Mouse (Mus musculus) embryonic facial prominence, embryonic 14.5 days (tissue): ENCODE results near the gene 4930432K21Rik. TPM values are rescaled to one million over a fixed set of nuclear protein-coding genes. Genes with fewer than 3 reads are reported as not detected.

Experiments
- ATAC-seq: fragments of 200-750 bp; cut with Nextera tagmentation; 2 replicates; pipeline ENCODE4 v1.8.0; 2017; ENCODE audit warnings: low read depth, moderate number of reproducible peaks, moderate TSS enrichment
- DNase-seq: peaks from one replicate; pipeline ENCODE4 v3.0.0-alpha.2; 2015; ENCODE audit warnings: low spot score
- H3K27ac ChIP-seq: fragments of 300-500 bp; sonication (generic); replicated peaks from 2 replicates; pipeline ENCODE4 v1.5.1; 2014; ENCODE audit warnings: low read depth, mild to moderate bottlenecking, low read length, moderate library complexity
- H3K27me3 ChIP-seq: fragments of 300-500 bp; sonication (generic); replicated peaks from 2 replicates; pipeline ENCODE4 v1.6.1; 2014; ENCODE audit warnings: low read length; ENCODE audit not compliant: control insufficient read depth, insufficient read depth
- H3K36me3 ChIP-seq: fragments of 300-500 bp; sonication (generic); 2 replicates; pipeline ENCODE4 v1.6.1; 2014; ENCODE audit warnings: low read length, mixed read lengths; ENCODE audit not compliant: control insufficient read depth, insufficient read depth
- H3K4me1 ChIP-seq: fragments of 300-500 bp; sonication (generic); 2 replicates; pipeline ENCODE4 v1.6.1; 2014; ENCODE audit warnings: antibody characterized with exemption, low read length; ENCODE audit not compliant: control insufficient read depth, insufficient read depth
- H3K4me2 ChIP-seq: fragments of 300-500 bp; sonication (generic); 2 replicates; pipeline ENCODE4 v1.6.1; 2014; ENCODE audit warnings: low read depth, mild to moderate bottlenecking, low read length, moderate library complexity, mixed read lengths
- H3K4me3 ChIP-seq: fragments of 300-500 bp; sonication (generic); 2 replicates; pipeline ENCODE4 v1.5.1; 2014; ENCODE audit warnings: low read depth, mild to moderate bottlenecking, low read length
- H3K9ac ChIP-seq: fragments of 300-500 bp; sonication (generic); 2 replicates; pipeline ENCODE4 v1.6.1; 2014; ENCODE audit warnings: low read depth, mild to moderate bottlenecking, low read length, moderate library complexity, mixed read lengths
- H3K9me3 ChIP-seq: fragments of 300-500 bp; sonication (generic); 2 replicates; pipeline ENCODE4 v1.6.1; 2016; ENCODE audit warnings: low read length; ENCODE audit not compliant: control insufficient read depth
- WGBS: fragments of 180-500 bp; shearing (Covaris S2); extraction: QIAGEN DNeasy Blood & Tissue Kit; methylation state at CpG from one replicate; pipeline ENCODE4 v1.1.7; 2014; 5-methylcytosine and 5-hydroxymethylcytosine counted together
- polyA plus RNA-seq: library from polyadenylated mRNA; unstranded; fragments of >200 nt; fragmentation: Nextera tagmentation; extraction: Ambion mirVana; gene quantifications from 2 replicates; pipeline ENCODE4 v1.2.1, GENCODE M21; 2014

The 4930432K21Rik gene
- polyA plus RNA-seq, 1 experiment from 2014 or later = 0.77 TPM

DNA sequence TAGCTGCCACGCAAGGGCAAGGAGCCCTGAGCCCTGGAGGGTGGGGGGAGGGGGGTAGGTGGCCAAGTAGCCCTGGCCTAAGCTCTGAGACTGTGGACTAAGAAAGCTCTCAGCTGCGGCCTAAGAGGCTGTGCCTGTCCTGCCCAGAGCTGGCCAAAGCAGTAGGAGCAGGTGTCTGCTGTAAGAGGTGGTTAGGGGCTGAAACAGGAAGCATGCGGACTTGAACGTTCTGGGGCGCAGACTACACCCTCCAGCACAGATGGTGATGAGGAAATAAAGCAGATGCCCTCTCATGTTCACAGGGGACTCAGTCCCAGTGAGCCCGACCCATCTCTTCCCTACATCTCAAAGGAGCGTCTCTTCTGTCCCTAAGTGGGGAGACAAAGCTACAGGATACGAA is 15.6 kb upstream of the 4930432K21Rik start:
- no peaks in the 10 kb centered on the region; the same call in 1 of the 2 replicates for H3K27me3 ChIP-seq
- no peaks in the 10 kb centered on the region for H3K4me1 ChIP-seq
- no peak overlapping the region for H3K27ac ChIP-seq
- no peak overlapping the region for H3K9ac ChIP-seq
- no peak overlapping the region for H3K4me2 ChIP-seq
- 87% methylated on average over 8 of the region's 8 CpGs for WGBS
- no peaks in the 10 kb centered on the region for H3K9me3 ChIP-seq
- DNase-seq = no peak
- H3K4me3 ChIP-seq = no peak overlapping the region
- ATAC-seq = no peak
- H3K36me3 ChIP-seq = peaks cover 58% of the 10 kb centered on the region

- 93% methylated on average over 3 of the region's 3 CpGs for WGBS
- no peak for DNase-seq
These were observed 10.0 kb upstream of the 4930432K21Rik start for GRCm38 (mm10) chr8:84137848-84138247.

DNA sequence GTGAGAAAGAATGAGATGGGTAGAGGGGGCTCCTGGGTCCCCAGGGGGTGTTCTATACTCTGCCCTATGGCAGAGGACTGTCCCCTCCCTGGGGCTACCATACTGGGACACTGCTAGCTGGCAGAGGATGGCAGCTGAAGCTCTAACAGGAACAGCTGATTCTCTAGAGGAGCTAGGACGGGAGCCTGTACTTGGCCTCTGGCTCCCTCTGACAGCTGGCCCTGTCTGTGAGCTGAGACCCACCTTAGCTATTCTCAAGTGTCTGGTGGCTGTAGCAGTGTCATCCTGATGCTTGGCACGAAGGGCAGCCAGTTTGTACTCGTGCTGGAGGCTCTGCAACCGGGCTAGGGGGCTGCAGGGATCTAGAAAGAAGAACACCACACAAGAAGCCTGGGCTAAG is 7.0 kb upstream of the 4930432K21Rik start:
- Histone ChIP-seq H3K9ac (no peak overlapping the region), H3K4me1 (no peaks in the 10 kb centered on the region), H3K27me3 (no peaks in the 10 kb centered on the region), H3K36me3 (peaks cover 95% of the 10 kb centered on the region), H3K4me2 (no peak overlapping the region), H3K27ac (no peak overlapping the region), H3K9me3 (no peaks in the 10 kb centered on the region), H3K4me3 (no peak overlapping the region)
- WGBS = 91% methylated on average over 4 of the region's 4 CpGs
- peak; percentile 59 for ATAC-seq
- DNase-seq = peak; percentile 11

More at GRCm38 (mm10) chr8:84137848-84138247, 10.0 kb upstream of the 4930432K21Rik start:
- Histone ChIP-seq H3K9ac (no peak overlapping the region), H3K27ac (no peak overlapping the region), H3K4me2 (no peak overlapping the region), H3K9me3 (no peaks in the 10 kb centered on the region), H3K36me3 (peaks cover 98% of the 10 kb centered on the region), H3K4me3 (no peak overlapping the region), H3K27me3 (no peaks in the 10 kb centered on the region), H3K4me1 (no peaks in the 10 kb centered on the region)
- no peak for ATAC-seq

- no peak overlapping the region for H3K27ac ChIP-seq
- H3K9me3 ChIP-seq = no peaks in the 10 kb centered on the region
- no peak overlapping the region for H3K9ac ChIP-seq
- WGBS = 91% methylated on average over 8 of the region's 8 CpGs
- H3K27me3 ChIP-seq = no peaks in the 10 kb centered on the region
- H3K4me1 ChIP-seq = peaks cover 11% of the 10 kb centered on the region
- ATAC-seq = no peak
- no peak overlapping the region for H3K4me2 ChIP-seq
- no peak for DNase-seq
- no peak overlapping the region for H3K4me3 ChIP-seq
- peaks cover 56% of the 10 kb centered on the region for H3K36me3 ChIP-seq
These were observed 3.1 kb upstream of the 4930432K21Rik start for GRCm38 (mm10) chr8:84144636-84145245.

GRCm38 (mm10) chr8:84147324-84147766 is 480 bp upstream of the 4930432K21Rik start:
- Histone ChIP-seq H3K9ac (peak overlapping the region; percentile 85), H3K4me1 (peaks cover 11% of the 10 kb centered on the region), H3K4me2 (peak overlapping the region; percentile 78), H3K27ac (peak overlapping the region; percentile 45), H3K36me3 (peaks cover 32% of the 10 kb centered on the region), H3K27me3 (no peaks in the 10 kb centered on the region), H3K9me3 (no peaks in the 10 kb centered on the region), H3K4me3 (peak overlapping the region; percentile 63)
- ATAC-seq = peak; percentile 31; the same call in 1 of the 2 replicates
- WGBS = 5% methylated on average over 12 of the region's 14 CpGs
- peak; percentile 61 for DNase-seq

GRCm38 (mm10) chr8:84148531-84148850 is 666 bp downstream of the 4930432K21Rik start:
- Histone ChIP-seq H3K4me2 (peak overlapping the region; percentile 78; the same call in 1 of the 2 replicates), H3K36me3 (peaks cover 20% of the 10 kb centered on the region), H3K27ac (no peak overlapping the region), H3K27me3 (no peaks in the 10 kb centered on the region), H3K9me3 (no peaks in the 10 kb centered on the region), H3K4me1 (peaks cover 11% of the 10 kb centered on the region), H3K9ac (no peak overlapping the region), H3K4me3 (peak overlapping the region; percentile 63; the same call in 1 of the 2 replicates)
- DNase-seq (no peak), ATAC-seq (no peak)
- WGBS = 86% methylated on average over 5 of the region's 5 CpGs

GRCm38 (mm10) chr8:84149181-84149580 is 1.4 kb downstream of the 4930432K21Rik start:
- 71% methylated on average over 3 of the region's 3 CpGs for WGBS
- no peak for ATAC-seq
- H3K9ac ChIP-seq = no peak overlapping the region

GRCm38 (mm10) chr8:84157620-84158019 is 9.8 kb downstream of the 4930432K21Rik start:
- H3K27me3 ChIP-seq = no peaks in the 10 kb centered on the region
- no peak overlapping the region for H3K27ac ChIP-seq
- ATAC-seq (no peak), DNase-seq (no peak)
- no peak overlapping the region for H3K4me3 ChIP-seq
- H3K4me2 ChIP-seq = no peak overlapping the region
- WGBS = 93% methylated on average over 4 of the region's 4 CpGs
- H3K36me3 ChIP-seq = peaks cover 11% of the 10 kb centered on the region; the same call in 1 of the 2 replicates
- no peaks in the 10 kb centered on the region for H3K9me3 ChIP-seq
- no peak overlapping the region for H3K9ac ChIP-seq
- no peaks in the 10 kb centered on the region for H3K4me1 ChIP-seq

More at GRCm38 (mm10) chr8:84149181-84149580, 1.4 kb downstream of the 4930432K21Rik start:
- no peaks in the 10 kb centered on the region for H3K9me3 ChIP-seq
- H3K4me3 ChIP-seq = no peak overlapping the region
- DNase-seq = no peak
- H3K27me3 ChIP-seq = no peaks in the 10 kb centered on the region
- H3K36me3 ChIP-seq = peaks cover 13% of the 10 kb centered on the region; the same call in 1 of the 2 replicates
- no peak overlapping the region for H3K4me2 ChIP-seq
- H3K4me1 ChIP-seq = peaks cover 11% of the 10 kb centered on the region
- H3K27ac ChIP-seq = no peak overlapping the region

DNA sequence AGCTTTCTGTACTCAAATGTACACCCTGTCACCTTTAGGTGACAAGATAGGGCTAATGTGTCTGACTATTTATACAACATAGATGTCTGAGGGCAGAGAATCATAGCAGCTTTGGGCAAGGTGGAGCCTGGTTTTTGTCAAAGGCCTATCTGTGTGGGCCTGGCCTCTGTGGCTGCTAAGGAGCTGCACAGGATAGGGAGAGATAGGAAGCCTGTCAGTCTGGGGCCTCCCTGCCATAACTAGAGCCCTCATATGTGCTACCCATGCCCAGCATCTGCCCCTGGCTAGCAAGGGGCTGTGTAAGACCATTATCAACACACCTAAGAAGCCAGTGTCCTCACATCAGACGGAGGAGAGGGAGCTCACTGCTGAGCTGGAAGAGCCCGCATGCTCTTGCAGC is 19.9 kb downstream of the 4930432K21Rik start:
- Histone ChIP-seq H3K4me1 (no peaks in the 10 kb centered on the region), H3K27ac (no peak overlapping the region), H3K27me3 (no peaks in the 10 kb centered on the region), H3K4me3 (no peak overlapping the region), H3K9ac (no peak overlapping the region), H3K36me3 (peaks cover 19% of the 10 kb centered on the region), H3K4me2 (no peak overlapping the region), H3K9me3 (no peaks in the 10 kb centered on the region)
- no peak for ATAC-seq
- DNase-seq = no peak
- WGBS = 95% methylated on average over 2 of the region's 2 CpGs
